Mouse (Mus musculus) ES-Bruce4 (cell line): ENCODE data around the gene Myo1d. TPM values are rescaled to one million over a fixed set of nuclear protein-coding genes. Genes with fewer than 3 reads are reported as not detected.

Experiments
- H3K27ac ChIP-seq: 2 replicates; pipeline ENCODE4 v1.5.1; 2012; ENCODE audit warnings: low read length, inconsistent platforms; ENCODE audit not compliant: insufficient read depth
- H3K27me3 ChIP-seq: 2 replicates; pipeline ENCODE4 v1.6.1; 2012; ENCODE audit warnings: mild to moderate bottlenecking, low read length, inconsistent platforms; ENCODE audit not compliant: control insufficient read depth, poor library complexity, insufficient read depth, severe bottlenecking
- H3K36me3 ChIP-seq: 2 replicates; pipeline ENCODE4 v1.6.1; 2012; ENCODE audit warnings: inconsistent platforms, mild to moderate bottlenecking, low read length, moderate library complexity; ENCODE audit not compliant: control insufficient read depth, poor library complexity, insufficient read depth, severe bottlenecking
- H3K4me1 ChIP-seq: one replicate; pipeline ENCODE4 v1.8.1; 2011; ENCODE audit warnings: low read length; ENCODE audit not compliant: control insufficient read depth, insufficient read depth
- H3K4me3 ChIP-seq: 2 replicates; pipeline ENCODE4 v1.5.1; 2011; ENCODE audit warnings: low read depth, mild to moderate bottlenecking, low read length
- H3K9ac ChIP-seq: 2 replicates; pipeline ENCODE4 v1.6.1; 2012; ENCODE audit warnings: low read depth, mild to moderate bottlenecking, inconsistent platforms; ENCODE audit not compliant: poor library complexity, severe bottlenecking
- H3K9me3 ChIP-seq: replicated peaks from 2 replicates; pipeline ENCODE4 v1.6.1; 2012; ENCODE audit warnings: mild to moderate bottlenecking, low read length, inconsistent platforms; ENCODE audit not compliant: control insufficient read depth, poor library complexity, insufficient read depth, severe bottlenecking
- CTCF ChIP-seq: IDR thresholded peaks from one replicate; pipeline ENCODE4 v1.8.1; 2011; ENCODE audit warnings: low read depth, low read length
- EP300 ChIP-seq: IDR thresholded peaks from 2 replicates; pipeline ENCODE4 v1.6.1; 2011; ENCODE audit warnings: low read depth, low read length; ENCODE audit not compliant: insufficient read depth
- POLR2A ChIP-seq: IDR thresholded peaks from one replicate; pipeline ENCODE4 v1.8.1; 2011; ENCODE audit warnings: low read length; ENCODE audit not compliant: insufficient read depth
- polyA plus RNA-seq: library from polyadenylated mRNA; stranded (reverse); fragments of >200 nt; gene quantifications from 2 replicates; pipeline ENCODE4 v1.2.4, GENCODE M21; 2011; ENCODE audit warnings: low read depth; ENCODE audit not compliant: missing spikeins, insufficient read depth, insufficient read length

Gene Myo1d
- polyA plus RNA-seq, 1 experiment, result 6.6 TPM

GRCm38 (mm10) chr11:80811156-80811555, 31.3 kb upstream of the Myo1d start:
- H3K9me3 ChIP-seq, result no peaks in the 10 kb centered on the region
- H3K27me3 ChIP-seq, result no peaks in the 10 kb centered on the region
- H3K4me1 ChIP-seq, result peaks cover 5% of the 10 kb centered on the region
- TF ChIP-seq POLR2A (no peak), CTCF (no peak), EP300 (no peak)
- no peak overlapping the region for H3K4me3 ChIP-seq
- H3K36me3 ChIP-seq, result no peaks in the 10 kb centered on the region; the same call in 1 of the 2 replicates
- peak overlapping the region; percentile 93; the same call in 1 of the 2 replicates for H3K9ac ChIP-seq
- no peak overlapping the region for H3K27ac ChIP-seq

- Histone ChIP-seq H3K4me1 (peaks cover 5% of the 10 kb centered on the region), H3K9me3 (no peaks in the 10 kb centered on the region), H3K27me3 (no peaks in the 10 kb centered on the region), H3K4me3 (peak within 1 kb of the TSS; percentile 91), H3K9ac (peak within 1 kb of the TSS; percentile 93), H3K27ac (no peak within 1 kb of the TSS), H3K36me3 (no peaks in the 10 kb centered on the region; the same call in 1 of the 2 replicates)
- TF ChIP-seq POLR2A, result no peak
- no peak for TF ChIP-seq EP300
These were observed 30.4 kb upstream of the Myo1d start, which contains the start of gene Tmem98 for GRCm38 (mm10) chr11:80809993-80810821. Tmem98 (plus strand) TSS chr11:80810175.

GRCm38 (mm10) chr11:80809666-80809992, 29.8 kb upstream of the Myo1d start:
- H3K27me3 ChIP-seq, result no peaks in the 10 kb centered on the region
- no peaks in the 10 kb centered on the region; the same call in 1 of the 2 replicates for H3K36me3 ChIP-seq
- peaks cover 5% of the 10 kb centered on the region for H3K4me1 ChIP-seq
- peak overlapping the region; percentile 93; the same call in 1 of the 2 replicates for H3K9ac ChIP-seq
- no peak for TF ChIP-seq CTCF
- no peak for TF ChIP-seq EP300
- no peak for TF ChIP-seq POLR2A
- H3K27ac ChIP-seq, result no peak overlapping the region
- no peaks in the 10 kb centered on the region for H3K9me3 ChIP-seq
- peak overlapping the region; percentile 67 for H3K4me3 ChIP-seq

GRCm38 (mm10) chr11:80808551-80809070, 28.8 kb upstream of the Myo1d start:
- Histone ChIP-seq H3K27me3 (no peaks in the 10 kb centered on the region), H3K36me3 (no peaks in the 10 kb centered on the region), H3K4me1 (peaks cover 5% of the 10 kb centered on the region), H3K27ac (no peak overlapping the region), H3K9ac (no peak overlapping the region), H3K9me3 (no peaks in the 10 kb centered on the region), H3K4me3 (no peak overlapping the region)
- no peak for TF ChIP-seq CTCF
- no peak for TF ChIP-seq POLR2A
- no peak for TF ChIP-seq EP300

GRCm38 (mm10) chr11:80802706-80803105, 22.9 kb upstream of the Myo1d start:
- Histone ChIP-seq H3K27me3 (no peaks in the 10 kb centered on the region), H3K27ac (no peak overlapping the region), H3K9ac (no peak overlapping the region), H3K9me3 (no peaks in the 10 kb centered on the region), H3K36me3 (no peaks in the 10 kb centered on the region), H3K4me1 (no peaks in the 10 kb centered on the region), H3K4me3 (no peak overlapping the region)
- no peak for TF ChIP-seq POLR2A
- no peak for TF ChIP-seq CTCF
- no peak for TF ChIP-seq EP300

- H3K27ac ChIP-seq, result no peak overlapping the region
- TF ChIP-seq POLR2A, result no peak
- TF ChIP-seq CTCF, result peak; percentile 55
- TF ChIP-seq EP300, result no peak
- no peaks in the 10 kb centered on the region for H3K4me1 ChIP-seq
- H3K9me3 ChIP-seq, result no peaks in the 10 kb centered on the region
- no peaks in the 10 kb centered on the region for H3K27me3 ChIP-seq
- no peaks in the 10 kb centered on the region for H3K36me3 ChIP-seq
- no peak overlapping the region for H3K9ac ChIP-seq
- H3K4me3 ChIP-seq, result no peak overlapping the region
These were observed 20.2 kb upstream of the Myo1d start for GRCm38 (mm10) chr11:80799979-80800378.
